Mouse (Mus musculus): ENCODE measurements around the gene Tanc2. TPM values are rescaled to one million over a fixed set of nuclear protein-coding genes. Genes with fewer than 3 reads are reported as not detected.

Tanc2 gene
- 100 to 1,000 TPM; 135 to 166 (median 155) TPM for total RNA-seq (2022)

DNA sequence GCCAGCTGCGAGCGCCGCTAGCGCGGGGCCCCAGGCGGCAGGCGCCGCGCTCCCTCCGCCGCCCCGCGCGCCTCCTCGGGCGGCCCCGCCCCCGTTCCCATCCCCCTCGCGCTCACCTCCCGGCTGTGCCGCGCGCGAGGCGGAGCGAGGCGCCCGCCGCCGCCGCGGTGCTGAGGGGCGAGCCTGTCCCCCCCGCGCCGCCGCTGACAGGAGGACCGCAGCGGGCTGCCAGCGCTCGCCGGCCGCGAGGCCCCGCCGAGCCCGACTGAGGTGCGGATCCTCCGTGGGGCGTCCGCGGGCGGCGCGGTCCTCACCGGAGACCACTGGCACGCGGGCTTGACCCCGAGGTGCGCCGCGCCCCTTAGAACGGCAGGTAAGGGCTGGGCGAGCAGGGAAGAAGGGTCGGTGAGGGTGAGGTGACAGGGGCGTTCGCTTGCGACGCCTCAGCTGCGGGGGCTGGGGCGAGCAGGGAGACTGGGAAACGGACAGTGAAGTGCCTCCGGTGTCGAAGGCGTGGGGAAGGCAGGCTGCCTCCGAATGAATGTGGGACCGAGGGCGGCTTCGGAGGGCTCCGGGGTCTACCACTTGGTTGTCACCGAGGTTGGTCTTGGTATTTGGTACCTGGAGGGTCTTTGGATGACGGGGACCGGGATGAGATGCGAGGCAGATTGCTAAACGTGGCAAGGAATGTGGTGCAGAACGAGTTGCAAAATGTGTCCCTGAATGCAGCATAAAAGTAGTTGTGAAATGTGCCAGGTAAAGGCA is at the start of gene Tanc2:
TSS of gene Tanc2 (plus strand) at position 110 of the 765 bp plus-strand sequence.
- DNase-seq (ENCODE audit: low spot score in 2 of 2): peak; percentile 19 to 33

DNA sequence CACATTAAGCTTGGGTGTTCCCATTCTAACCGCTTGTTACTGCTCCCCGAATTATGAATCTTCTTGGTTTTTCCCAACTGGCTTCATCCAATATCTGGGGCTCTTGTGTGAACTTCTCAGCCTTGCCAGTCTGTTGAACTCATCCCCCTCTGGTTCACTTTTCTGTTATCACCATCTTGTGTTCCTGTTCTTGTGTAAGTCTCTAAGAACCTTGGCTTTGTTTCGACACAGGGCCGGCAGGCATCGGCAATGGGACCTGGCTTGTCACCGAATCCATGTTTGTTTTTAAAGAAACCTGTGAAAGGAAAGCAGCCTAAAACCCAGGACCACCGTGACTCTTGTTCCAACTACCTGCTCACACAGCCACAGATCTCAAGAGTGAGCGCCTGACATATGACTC is 49.0 kb upstream of the Tanc2 start:
- no peak for DNase-seq (ENCODE audit: low spot score in 2 of 2)

DNA sequence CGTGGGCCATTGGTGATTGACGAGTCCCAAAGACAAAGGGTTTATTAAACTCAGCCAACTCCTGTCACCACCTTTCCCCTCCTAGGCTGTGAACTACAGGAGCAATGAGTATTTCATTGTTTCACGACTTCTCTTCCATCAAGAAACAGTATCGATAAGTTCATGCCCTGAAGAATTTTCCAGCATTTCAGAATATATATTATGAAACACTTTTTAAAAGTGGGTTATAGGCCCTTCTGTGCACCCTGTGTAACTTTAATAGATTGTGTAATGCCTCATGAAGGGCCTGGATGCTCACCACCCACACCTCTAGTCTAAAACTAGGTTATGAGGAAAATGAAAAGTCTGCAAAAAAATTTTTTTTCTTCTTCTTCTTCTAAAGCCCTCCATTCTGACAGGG is 48.4 kb upstream of the Tanc2 start:
- DNase-seq (ENCODE audit: low spot score in 2 of 2): no peak

DNA sequence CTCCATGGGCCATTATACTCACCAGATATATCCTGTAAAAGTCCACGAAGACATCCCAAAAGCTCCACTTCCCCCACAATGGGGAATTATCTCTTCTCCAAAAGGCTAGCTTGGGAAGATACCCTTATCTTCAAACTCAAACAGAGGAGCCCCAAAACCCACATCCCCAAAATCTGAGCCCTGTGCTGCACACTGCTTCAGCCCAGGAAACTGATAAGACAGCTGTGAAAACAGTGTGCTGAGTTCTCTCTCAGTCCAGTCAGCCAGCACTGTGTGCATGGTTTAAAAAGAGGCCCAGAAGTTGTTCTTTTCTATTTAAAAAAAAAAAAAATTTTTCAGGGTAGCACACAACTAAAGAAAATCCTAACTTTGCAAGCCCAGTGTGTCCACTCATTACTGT is 47.7 kb upstream of the Tanc2 start:
- DNase-seq (ENCODE audit: low spot score in 2 of 2): no peak

DNA sequence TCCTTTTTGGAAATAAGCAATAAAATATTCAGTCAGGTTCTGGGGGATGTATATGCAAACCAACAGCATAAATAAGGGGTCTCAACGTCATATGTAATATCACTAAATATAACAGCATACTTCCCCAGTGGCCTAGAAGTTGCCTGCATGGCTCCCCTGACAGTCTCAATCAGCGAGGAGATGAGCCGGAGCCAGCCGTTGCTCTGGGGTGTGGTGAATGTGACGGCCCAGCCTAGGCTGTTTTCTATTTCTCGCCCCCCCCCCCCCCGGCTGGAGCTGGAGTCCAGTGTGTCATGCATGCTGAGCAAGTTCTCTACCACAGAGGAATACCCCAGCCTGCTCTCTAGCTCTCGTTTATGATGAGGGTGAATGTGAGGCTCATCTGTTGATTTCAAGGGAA is 44.0 kb upstream of the Tanc2 start:
- DNase-seq (ENCODE audit: low spot score in 2 of 2): no peak

DNA sequence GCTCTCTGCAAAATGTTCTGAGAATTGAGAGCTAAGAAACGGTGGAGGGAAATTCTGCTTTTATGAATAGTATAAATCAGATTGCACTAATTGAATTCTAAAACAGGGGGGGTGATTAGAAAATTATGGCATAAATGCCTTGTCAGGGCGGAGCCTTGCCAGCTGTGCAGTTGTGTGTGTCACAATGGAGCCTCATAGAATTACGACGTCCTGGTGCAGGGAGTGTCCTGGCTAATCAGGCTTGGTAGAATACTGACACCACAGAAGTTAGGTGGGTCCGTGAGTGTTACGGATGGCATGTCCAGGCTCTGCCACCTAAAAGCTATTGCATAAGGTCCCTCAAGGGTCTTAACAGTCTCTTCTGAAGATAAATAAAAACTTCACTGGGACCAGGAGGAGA is 43.4 kb upstream of the Tanc2 start:
- no peak for DNase-seq (ENCODE audit: low spot score in 2 of 2)

DNA sequence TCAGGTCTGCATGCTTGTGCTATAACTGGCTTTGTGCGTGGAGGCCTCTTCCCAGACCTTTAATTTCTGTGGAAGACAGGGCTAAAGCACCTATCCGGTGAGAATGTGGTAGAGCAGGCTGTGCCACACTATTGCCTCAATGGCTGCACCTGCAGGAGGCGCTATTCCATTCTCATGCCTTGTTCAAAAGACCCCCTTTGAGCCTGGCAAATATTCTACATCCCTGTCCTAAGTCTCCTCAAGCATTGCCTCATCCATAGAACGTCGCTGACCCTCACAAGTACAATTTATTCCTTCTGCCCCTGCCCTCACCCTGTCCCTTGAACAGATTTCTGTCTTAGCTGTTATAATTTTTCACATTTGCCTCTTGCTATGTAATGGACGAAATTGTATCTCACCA is 41.4 kb upstream of the Tanc2 start:
- no peak for DNase-seq (ENCODE audit: low spot score in 2 of 2)

DNA sequence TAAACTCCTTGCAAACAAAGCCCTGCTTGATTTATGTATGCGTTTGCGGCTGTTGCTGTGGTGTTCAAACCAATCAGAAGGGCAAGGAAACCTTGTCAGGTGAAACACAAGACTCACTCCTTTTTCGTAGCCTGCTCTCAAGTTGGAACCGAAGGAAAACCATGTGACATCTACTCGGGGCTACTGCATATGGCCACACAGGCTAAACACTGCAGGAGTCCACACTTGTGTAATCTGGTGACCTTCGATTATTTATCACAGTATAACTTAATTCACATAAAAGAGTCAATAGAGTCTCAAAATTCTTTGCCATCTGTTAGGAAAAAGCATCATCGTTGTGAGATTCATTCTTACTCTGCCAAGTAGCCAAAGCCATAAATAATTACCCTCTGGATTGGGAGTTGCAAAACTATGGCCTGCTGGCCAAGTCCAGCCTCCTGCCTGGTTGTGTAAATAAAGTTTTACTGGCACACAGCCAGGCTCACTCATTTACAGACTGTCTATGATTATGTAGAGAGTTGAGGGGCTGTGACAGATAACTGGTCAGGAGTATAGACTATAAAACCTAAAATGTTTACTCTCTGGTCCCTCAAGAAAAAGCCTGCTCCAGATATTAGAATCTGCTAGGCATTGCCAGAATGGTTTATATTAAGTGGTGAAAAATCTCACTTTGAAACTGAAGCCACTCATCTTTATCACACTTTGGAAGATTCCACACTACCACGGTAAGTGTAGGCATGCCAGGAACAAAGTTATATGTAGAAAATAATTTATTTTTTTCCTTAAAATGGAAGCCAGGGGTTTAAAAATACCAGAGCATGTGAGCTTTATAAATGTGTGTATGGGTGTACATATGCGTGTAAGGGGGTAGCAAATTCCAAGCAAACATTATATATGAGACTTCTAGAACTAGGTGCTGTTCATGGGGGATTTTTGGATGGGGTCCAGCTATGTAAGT is 40.3 kb upstream of the Tanc2 start:
- no peak for DNase-seq (ENCODE audit: low spot score in 2 of 2)

DNA sequence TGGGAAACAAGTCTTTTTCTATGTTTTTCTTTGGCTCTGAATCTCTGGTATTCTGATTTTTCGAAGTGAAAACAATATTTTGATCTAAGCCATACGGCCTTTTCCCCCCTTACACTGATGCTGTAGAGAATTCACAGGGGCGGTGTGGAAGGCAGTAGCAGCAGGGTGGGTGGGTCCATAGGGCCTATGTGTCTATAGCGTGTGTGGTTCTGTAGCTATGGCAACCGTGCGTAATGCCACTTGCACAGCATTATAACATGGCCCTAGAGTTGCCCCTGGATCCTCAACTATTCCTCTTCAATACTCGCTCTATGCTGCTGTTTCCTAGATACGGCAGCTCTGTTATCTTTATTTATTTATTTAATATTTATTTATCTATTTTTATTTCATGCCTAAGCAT is 32.5 kb upstream of the Tanc2 start:
- DNase-seq (ENCODE audit: low spot score in 2 of 2): no peak

DNA sequence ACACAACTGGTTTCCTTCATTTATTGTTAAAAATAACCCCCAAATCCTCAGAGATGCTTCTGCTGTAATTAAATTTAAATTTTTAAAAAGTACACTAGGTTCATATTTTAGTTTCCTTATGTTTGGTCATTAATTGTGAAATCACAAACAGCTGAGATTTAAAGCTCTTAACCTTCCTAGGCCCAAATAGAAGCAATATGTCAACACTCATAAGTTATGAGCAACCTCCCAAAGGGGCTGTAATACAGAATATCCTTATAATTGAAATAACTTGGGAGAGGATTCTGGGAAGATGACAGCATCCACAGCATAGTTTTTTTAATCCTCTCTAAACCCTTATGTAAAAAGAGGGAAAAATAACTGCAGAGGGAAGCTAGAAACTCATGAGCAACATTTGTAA is 31.7 kb upstream of the Tanc2 start:
- DNase-seq (ENCODE audit: low spot score in 2 of 2): no peak

DNA sequence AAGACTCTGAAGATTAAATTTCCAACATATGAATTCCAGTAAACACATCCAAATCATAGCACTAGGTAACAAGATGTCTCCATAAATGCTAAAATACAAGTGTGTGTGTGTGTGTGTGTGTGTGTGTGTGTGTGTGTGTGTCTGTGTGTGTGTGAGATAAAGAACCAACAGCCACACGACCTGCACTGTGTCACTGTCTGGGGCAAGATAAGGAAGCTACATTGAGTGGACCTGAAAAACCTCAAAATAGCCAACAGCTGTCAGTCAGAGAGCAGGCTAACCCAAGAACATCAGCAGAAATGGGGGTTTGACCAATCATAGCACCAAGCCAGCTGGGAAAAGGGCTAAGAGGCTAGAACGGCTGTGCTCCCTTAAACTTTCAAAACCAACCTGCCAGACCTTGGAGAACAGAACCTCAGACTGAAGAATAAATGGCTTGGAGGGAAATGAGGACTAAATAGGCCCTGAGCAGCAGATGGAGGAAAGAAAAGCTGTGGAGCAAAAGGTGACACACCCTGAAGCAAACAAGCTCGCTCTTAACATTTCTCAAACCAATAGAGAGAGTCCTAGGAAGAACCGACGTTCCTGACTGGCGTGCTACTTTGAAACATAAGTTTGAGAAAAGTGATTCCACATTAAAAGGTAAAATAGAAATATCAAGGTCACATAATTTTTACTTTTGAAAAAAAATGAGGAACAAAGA is 30.8 kb upstream of the Tanc2 start:
- no peak for DNase-seq (ENCODE audit: low spot score in 2 of 2)

DNA sequence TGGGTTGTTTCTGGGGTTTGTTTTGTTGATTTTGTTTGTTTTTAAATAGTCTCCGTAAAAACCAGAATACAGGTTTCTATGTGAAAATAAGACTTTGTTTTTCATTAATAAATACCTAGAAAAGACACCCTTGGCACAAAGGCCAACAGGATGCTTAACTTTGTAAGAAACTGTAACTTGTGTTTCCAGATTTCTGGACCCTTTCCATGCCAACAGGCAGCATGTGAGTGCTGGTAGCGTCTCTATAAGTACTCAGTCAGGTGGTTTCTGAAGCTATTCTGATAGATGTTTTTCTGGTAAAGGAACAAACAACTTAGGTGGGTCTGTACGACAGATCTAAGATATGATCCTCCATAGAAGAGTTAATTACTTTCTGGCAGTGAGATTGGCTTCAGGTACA is 26.2 kb upstream of the Tanc2 start:
- DNase-seq (ENCODE audit: low spot score in 2 of 2): no peak

DNA sequence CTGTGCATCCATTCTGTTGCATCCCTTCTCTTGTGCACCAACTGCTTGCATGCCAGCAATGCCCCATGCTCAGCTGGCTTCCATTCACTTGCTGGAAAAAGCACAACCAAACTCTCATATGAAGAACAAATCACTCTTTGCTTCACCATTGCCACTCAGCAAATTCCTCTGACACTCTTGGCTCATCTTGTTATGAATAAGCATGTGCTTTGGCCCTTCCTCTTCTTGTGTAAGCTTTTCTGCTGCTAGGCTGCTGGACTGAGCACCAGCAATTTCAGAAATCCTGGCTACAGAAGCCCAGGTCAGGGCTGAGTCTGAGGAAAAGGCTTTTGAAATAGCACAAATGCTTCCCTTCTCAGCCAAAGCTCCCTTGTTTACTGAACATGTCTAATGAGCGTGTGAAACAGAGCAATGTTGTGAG is 22.6 kb upstream of the Tanc2 start:
- peak in 1 of 2 experiments; percentile 24 for DNase-seq (ENCODE audit: low spot score in 2 of 2)

DNA sequence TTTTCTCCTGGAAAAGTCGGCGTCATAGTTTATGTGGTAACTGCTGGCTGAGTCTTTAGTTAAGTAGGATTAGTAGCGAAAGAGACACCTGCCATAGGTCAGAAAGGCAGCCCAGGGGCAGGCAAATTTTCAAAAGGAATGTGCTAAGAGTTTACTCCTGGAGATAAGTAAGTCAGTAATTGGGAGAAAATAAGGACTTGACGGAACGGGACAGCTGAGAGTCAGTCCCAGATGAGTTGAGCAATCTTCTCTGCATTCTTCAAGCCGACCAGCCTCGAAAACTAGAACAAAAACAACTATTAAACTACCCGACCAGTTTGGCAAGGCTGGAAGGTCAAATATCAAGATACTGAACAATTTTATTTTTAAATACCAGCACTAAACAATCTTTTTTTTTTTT is 17.8 kb upstream of the Tanc2 start:
- DNase-seq (ENCODE audit: low spot score in 2 of 2): no peak

DNA sequence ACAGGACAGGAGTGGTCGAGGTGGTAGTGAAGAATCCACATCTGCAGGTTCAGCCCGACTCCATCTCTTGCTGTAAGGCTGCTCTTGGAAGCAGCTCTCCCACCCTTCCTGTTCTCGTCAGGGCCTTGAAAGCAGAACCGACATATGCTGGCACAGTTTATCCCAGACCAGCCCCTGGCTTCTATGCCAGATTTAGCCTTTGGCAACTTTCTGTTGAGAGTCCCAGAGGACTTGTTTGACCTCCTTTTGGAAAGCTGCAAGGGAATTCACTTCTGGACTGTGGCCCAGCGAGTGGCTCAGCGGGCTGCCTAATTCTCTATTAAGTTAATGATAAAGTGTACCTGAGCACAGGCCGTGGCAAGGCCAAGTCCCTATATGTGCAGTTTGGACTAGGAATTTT is 15.5 kb upstream of the Tanc2 start:
- DNase-seq (ENCODE audit: low spot score in 2 of 2): no peak

DNA sequence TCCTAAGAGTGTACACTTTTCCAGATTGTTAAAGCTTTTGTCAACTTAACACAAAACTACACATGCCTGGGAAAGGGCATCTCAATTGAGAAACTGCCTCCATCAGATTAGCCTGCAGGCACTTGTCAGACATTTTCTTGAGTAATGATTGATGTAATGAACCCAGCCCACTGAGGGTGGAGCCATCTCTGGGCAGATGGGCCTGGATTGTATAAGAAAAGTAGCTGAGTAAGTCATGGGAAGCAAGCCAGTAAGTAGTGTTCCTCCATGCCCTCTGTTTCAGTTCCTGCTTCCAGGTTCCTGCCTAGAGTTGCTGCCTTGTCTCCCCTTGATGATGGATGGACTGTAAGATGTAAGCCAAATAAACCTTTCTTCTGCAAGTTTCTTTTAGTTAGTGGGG is 12.6 kb upstream of the Tanc2 start:
- no peak for DNase-seq (ENCODE audit: low spot score in 2 of 2)

DNA sequence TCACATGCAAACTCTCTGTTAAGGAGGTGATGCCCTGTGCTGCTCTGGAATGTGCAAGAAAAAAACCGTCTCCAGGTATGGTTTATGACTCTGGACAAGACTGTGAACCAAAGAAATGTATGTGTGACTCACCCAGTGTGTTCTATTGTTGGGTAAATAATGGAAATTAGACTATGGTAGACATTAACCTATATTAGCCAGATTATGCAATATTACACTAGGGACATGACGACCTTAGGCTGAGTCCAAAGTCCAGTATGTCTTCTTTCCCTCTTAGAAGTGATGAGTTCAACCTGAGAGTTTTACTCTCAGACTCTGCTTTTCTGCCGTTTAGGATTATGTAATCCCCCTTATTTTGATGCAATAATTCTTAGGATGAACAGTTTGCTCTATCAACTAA is 7.8 kb upstream of the Tanc2 start:
- no peak for DNase-seq (ENCODE audit: low spot score in 2 of 2)

DNA sequence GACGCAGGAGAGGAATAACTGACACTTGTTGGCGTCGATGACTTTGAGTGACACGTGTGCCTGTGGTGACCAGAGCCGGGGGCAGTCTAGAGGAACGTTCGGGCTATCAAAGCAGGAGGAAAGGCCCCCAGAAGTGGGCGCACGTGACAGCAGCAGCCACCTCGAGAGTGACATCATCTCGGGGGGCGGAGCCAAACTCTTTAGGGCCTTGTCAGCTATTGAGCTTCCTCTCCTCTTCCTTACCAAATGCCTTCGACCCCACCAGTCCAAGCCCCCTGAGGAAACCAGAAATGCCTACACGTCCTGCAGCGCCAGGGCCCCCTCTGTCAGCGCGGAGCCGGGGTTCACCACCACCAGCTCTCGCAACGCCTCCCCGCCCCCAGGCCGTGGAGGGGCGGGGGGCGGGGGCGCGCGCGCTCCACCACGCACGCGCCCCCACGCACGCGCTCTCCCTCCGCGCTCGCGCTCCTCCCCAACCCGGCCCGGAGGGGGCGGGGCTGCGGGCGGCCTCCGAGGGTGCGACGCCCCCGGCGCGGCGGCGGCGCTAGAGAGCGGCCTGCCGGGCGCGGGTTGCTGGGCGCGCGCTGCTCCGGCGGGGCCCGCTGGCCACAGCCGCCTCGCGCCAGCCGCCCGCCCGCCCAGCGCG is 432 bp upstream of the Tanc2 start:
- DNase-seq (ENCODE audit: low spot score in 2 of 2): peak; percentile 90 to 93

DNA sequence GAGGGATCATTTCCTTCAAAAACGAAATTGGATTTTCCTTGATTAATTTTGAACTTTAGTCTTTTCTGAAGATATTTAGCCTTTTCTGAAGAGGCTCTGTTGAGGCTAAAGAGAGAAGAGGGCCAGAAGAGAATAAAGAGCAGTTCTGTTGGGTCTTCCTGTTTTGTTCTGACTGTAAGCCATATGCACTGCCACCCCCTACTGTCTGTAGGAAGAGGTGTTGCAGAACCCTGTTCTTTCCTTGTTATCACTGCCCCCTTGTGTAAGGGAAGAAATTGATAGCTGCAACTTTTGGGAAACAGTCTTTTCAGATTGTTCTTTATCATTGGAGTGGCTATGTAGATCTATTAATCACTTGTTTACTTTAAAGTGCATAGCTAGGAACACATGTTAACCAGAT is 2.1 kb downstream of the Tanc2 start:
- DNase-seq (ENCODE audit: low spot score in 2 of 2): peak; percentile 15 to 47

DNA sequence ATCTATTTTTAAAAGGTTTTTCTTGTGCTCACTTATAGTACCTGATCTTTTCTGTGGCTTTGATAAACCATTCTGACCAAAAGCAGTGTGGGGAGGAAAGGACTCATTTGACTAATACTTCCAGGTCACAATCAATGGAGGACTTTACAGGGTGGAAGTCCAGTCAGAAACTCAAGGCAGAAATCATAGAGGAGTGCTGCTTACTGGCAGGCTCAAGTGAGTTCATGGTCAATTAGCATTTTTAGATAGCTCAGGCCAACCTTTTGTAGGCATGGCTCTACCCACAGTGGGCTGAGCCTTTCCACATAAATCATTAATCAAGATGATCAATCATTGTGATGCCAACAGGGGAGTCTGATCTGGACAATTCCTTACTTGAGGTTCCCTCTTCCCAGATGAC is 12.4 kb downstream of the Tanc2 start:
- DNase-seq (ENCODE audit: low spot score in 2 of 2): no peak

DNA sequence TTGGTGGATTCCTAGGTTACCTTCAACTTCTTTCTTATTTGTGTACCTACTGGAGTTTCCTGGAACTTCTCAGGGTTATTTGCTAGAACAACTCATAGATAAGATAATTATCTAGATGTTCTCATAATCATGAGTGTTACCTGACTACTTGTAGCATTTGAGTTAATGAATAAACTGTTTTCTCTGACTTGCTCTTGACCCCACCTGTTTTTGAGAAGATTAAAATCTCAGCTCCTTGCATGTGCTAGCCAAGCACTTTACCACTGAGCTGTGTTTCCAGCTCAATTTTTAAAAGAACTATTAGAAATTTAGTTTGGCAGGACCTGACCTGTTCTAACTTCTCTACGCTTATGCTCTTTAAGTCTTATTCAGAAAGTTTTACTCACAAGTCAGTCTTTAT is 36.4 kb downstream of the Tanc2 start:
- no peak for DNase-seq (ENCODE audit: low spot score in 2 of 2)
